Mouse (Mus musculus): Measurements from ENCODE around the gene Cpne4. TPM values are rescaled to one million over a fixed set of nuclear protein-coding genes. Genes with fewer than 3 reads are reported as not detected.

Cpne4 gene
- polyA plus RNA-seq, 1 experiment from 2014 or later = 0.34 TPM

DNA sequence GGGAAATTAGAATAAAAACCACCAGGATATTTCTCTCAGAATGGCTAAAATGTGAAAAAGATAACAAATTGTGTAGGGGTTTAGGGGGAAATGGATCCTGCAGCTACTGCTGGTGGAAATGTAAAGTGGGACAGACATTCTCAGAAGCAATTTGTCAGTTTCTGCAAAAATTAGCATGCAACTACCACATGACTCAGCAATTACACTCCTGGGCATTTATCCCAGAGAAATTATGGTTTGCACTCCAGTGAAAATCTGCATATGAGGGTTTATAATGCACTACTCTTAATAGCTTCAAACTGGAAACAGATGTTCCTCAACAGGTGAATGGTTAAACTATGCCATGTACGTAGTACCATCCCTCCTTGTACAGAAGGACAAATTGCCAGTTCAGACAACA, 294.2 kb downstream of the Cpne4 start:
- H3K36me3 ChIP-seq = no peaks in the 10 kb centered on the region
- no peak for DNase-seq (ENCODE audit: low spot score)
- no peak overlapping the region for H3K4me3 ChIP-seq
- 91% methylated on average over 1 of the region's 1 CpGs for WGBS
- H3K4me1 ChIP-seq (replicated peaks) = peaks cover 10% of the 10 kb centered on the region; the same call in 1 of the 2 replicates
- H3K9me3 ChIP-seq = no peaks in the 10 kb centered on the region
- H3K27me3 ChIP-seq (ENCODE audit: insufficient read depth, poor library complexity, severe bottlenecking) = no peaks in the 10 kb centered on the region
- H3K27ac ChIP-seq = no peak overlapping the region

DNA sequence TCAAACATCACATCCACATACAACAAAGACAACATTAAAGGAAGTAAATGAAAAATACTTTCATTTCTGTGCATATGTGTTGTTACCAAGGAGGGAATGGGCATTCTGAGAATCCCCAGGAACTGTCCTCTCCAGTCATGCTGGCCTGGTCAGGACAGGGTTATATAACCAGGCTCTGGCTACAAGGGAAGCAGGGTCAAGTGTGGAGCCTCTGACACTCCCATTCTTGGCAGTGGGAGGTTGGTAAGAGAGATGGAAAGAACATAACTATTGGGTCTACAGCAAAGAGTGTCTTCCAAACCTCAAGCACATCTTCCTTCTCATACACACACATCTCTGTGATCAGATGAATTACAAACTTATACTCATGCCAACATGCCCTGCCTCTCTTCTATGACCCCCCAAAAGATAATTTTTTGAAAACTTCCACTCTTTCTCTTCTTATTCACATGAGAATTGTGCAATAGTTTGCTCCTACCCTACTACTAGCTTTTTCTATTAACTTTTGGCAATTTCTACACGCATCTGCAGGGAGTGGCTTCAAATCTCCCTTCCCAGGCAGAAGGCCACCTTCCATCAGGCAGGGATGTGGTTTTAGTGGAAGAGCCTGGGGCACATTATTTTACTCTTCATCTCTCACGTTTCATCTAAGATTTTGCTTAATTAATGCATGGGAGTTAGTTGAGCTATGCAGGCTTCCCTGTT, 298.3 kb downstream of the Cpne4 start:
- DNase-seq (ENCODE audit: low spot score) = no peak
- no peak overlapping the region for H3K4me3 ChIP-seq
- no peak overlapping the region for H3K27ac ChIP-seq
- no peaks in the 10 kb centered on the region for H3K9me3 ChIP-seq
- no peaks in the 10 kb centered on the region for H3K4me1 ChIP-seq (replicated peaks)
- H3K27me3 ChIP-seq (ENCODE audit: insufficient read depth, poor library complexity, severe bottlenecking) = no peaks in the 10 kb centered on the region
- H3K36me3 ChIP-seq = no peaks in the 10 kb centered on the region
- WGBS = 67% methylated on average over 2 of the region's 2 CpGs

DNA sequence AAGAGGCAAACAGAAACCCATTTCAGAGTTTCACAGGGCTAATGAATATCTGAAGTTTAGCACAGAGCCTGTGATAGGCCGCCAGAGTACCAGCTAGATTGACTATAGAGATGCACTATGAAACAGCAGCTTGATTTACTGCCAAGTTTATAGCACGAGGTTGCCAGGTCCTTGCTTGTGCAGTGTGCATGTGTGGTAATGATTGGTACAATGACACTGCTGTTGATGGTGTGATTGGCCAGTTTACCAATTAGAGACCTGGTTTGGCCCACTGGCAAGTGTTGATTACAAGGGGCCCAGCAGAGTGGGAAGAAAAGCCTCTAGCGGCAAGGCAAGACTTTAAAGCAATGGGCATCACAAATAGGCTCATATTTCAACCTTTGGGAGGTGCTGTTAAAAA, 306.6 kb downstream of the Cpne4 start:
- no peak overlapping the region for H3K4me3 ChIP-seq
- 77% methylated on average over 3 of the region's 3 CpGs for WGBS
- DNase-seq (ENCODE audit: low spot score) = no peak

DNA sequence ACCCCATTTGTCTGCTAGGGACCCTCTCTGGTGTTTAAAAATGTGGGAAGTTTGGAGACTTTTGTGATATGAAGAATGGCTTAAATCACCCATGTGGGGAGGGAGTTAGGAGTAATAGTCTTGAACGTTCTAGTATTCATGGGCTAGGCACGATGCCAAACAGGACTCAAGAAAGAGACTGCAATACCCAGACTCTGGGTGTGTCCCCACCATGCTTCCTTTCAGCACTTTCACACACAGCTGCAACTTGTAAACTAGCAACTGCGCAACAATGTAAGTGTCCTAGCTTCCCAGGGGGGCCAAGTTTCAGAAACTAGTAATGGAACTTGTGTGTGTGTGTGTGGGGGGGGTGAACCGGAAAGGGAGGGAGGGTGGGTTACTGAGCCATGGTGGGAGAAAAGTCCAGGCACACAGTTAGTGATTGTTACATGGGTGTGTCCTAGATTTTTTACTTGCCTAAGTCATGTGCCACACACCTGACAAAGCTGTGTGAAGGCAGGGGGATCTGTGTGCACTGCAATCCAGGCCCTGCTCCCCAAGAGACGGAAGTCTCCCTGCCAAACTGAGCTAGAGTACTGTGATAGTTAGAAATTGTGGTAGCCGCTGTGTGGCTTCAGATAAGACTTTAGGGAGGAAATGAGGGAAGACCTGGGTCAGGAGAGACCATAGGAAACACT, 307.3 kb downstream of the Cpne4 start:
- DNase-seq (ENCODE audit: low spot score) = no peak

More for the DNA sequence above, 306.6 kb downstream of the Cpne4 start:
- Histone ChIP-seq H3K4me1 (replicated peaks) (no peaks in the 10 kb centered on the region), H3K9me3 (no peaks in the 10 kb centered on the region), H3K27ac (no peak overlapping the region), H3K27me3 (ENCODE audit: insufficient read depth, poor library complexity, severe bottlenecking) (no peaks in the 10 kb centered on the region), H3K36me3 (no peaks in the 10 kb centered on the region)

DNA sequence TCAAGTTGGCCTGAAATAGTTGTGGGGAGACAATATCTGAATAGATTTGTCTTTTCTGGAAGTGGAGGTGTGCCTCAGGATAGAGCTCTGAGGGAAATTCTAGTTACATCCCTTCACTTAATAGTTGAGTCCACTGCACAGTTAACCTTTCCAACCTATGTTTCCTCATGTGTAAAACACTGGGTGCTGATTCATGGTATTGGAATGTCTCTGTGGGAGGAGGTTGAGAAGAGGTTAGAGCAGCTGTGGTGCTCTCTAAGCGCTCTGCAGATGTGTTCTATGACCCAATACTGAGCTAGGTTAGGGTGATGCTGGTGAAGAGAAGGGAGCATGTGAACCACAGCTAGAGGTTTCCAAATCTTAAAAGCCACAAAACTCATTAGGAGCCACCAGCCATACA, 318.7 kb downstream of the Cpne4 start:
- no peak for DNase-seq (ENCODE audit: low spot score)
- no peaks in the 10 kb centered on the region for H3K36me3 ChIP-seq
- 84% methylated on average over 1 of the region's 1 CpGs for WGBS
- H3K4me3 ChIP-seq = no peak overlapping the region
- no peaks in the 10 kb centered on the region for H3K27me3 ChIP-seq (ENCODE audit: insufficient read depth, poor library complexity, severe bottlenecking)
- no peak overlapping the region for H3K27ac ChIP-seq
- H3K9me3 ChIP-seq = no peaks in the 10 kb centered on the region
- no peaks in the 10 kb centered on the region for H3K4me1 ChIP-seq (replicated peaks)

More for the DNA sequence above, 307.3 kb downstream of the Cpne4 start:
- H3K27ac ChIP-seq = no peak overlapping the region
- H3K27me3 ChIP-seq (ENCODE audit: insufficient read depth, poor library complexity, severe bottlenecking) = no peaks in the 10 kb centered on the region
- H3K4me3 ChIP-seq = no peak overlapping the region
- H3K4me1 ChIP-seq (replicated peaks) = no peaks in the 10 kb centered on the region
- no peaks in the 10 kb centered on the region for H3K9me3 ChIP-seq
- H3K36me3 ChIP-seq = no peaks in the 10 kb centered on the region
- 89% methylated on average over 6 of the region's 6 CpGs for WGBS

DNA sequence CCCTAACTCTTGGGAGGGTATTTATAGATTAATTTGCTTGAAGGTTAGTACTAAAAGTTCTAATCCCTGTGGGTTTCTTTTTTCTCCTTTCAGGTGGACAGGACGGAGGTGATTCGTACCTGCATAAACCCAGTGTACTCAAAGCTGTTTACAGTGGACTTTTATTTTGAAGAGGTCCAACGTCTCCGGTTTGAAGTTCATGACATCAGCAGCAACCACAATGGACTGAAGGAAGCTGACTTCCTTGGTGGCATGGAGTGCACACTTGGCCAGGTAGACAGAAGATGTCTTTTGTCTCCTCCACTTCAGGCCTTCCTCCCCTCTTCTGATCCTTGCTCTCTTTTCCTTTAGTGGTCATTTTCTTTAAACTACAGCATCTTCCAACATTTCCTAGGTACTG, 325.5 kb downstream of the Cpne4 start:
- Histone ChIP-seq H3K4me3 (no peak overlapping the region), H3K27me3 (ENCODE audit: insufficient read depth, poor library complexity, severe bottlenecking) (no peaks in the 10 kb centered on the region), H3K4me1 (replicated peaks) (no peaks in the 10 kb centered on the region), H3K9me3 (no peaks in the 10 kb centered on the region), H3K36me3 (no peaks in the 10 kb centered on the region), H3K27ac (no peak overlapping the region)
- whole genome bisulfite sequencing = 94% methylated on average over 4 of the region's 4 CpGs
- DNase-seq (ENCODE audit: low spot score) = no peak

DNA sequence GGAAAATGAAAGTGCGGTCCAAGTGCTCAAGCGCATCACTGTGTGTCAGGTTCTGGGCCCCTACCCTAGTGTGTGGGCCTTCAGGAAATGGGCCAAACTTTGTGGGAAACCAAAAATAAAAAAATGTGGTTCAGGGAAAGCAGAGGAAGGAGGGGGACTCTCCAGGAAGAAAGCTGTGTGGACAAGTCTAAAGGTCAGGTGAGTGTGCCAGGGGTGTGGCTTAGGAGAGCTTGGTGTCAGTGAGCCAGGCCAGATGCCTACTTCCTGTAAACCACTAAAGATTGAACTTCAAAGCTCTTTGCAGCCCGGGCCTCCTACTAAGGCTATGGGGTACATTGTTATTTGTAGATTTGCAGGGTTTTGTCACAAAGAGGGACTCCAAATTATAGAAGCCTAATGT, 327.1 kb downstream of the Cpne4 start:
- no peak overlapping the region for H3K27ac ChIP-seq
- H3K27me3 ChIP-seq (ENCODE audit: insufficient read depth, poor library complexity, severe bottlenecking) = no peaks in the 10 kb centered on the region
- 88% methylated on average over 3 of the region's 3 CpGs for WGBS
- H3K4me1 ChIP-seq (replicated peaks) = no peaks in the 10 kb centered on the region
- H3K36me3 ChIP-seq = no peaks in the 10 kb centered on the region
- no peaks in the 10 kb centered on the region for H3K9me3 ChIP-seq
- no peak for DNase-seq (ENCODE audit: low spot score)
- H3K4me3 ChIP-seq = no peak overlapping the region

DNA sequence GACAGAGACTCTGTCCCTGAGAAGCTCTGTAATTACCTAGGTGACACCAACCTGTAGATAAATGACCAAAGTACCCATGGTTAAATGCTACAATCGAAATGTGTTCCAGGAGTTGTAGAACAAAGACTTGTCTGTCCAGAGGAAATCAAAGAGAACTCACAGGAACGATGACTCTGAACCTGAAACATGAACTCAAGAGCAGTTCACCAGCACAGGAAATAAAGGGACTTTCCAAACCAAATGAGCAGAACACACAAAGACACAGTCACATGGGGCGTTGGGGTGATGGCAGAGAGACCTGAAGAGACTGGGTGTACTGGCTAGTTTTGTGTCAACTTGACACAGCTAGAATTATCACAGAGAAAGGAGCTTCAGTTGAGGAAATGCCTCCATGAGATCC, 329.9 kb downstream of the Cpne4 start:
- Histone ChIP-seq H3K4me3 (no peak overlapping the region), H3K9me3 (no peaks in the 10 kb centered on the region), H3K27me3 (ENCODE audit: insufficient read depth, poor library complexity, severe bottlenecking) (no peaks in the 10 kb centered on the region), H3K36me3 (no peaks in the 10 kb centered on the region), H3K27ac (no peak overlapping the region), H3K4me1 (replicated peaks) (no peaks in the 10 kb centered on the region)
- WGBS = 79% methylated on average over 3 of the region's 3 CpGs
- DNase-seq (ENCODE audit: low spot score) = no peak

DNA sequence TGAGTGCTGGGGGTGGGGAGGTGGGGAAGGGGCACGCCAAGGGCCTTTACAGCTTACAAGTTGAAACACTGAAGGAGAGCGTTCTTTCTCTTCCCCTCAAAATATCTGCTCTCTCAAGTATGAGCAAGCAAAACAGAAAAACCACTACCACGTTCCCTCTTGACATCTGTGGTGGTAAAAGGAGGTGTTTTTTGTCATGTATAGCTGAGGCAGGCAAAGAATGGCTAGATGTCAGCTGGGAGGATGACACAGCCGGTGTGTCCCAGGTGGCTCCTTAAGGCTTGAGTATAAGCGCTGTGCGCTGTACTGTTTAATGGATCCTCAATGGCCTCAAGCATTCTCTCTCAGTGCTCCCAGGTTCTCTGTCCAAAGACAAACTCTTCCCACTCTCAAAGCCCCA, 331.5 kb downstream of the Cpne4 start:
- Histone ChIP-seq H3K4me1 (replicated peaks) (no peaks in the 10 kb centered on the region), H3K27me3 (ENCODE audit: insufficient read depth, poor library complexity, severe bottlenecking) (no peaks in the 10 kb centered on the region), H3K4me3 (no peak overlapping the region), H3K36me3 (no peaks in the 10 kb centered on the region), H3K9me3 (no peaks in the 10 kb centered on the region), H3K27ac (no peak overlapping the region)
- DNase-seq (ENCODE audit: low spot score) = no peak
- WGBS = 89% methylated on average over 6 of the region's 6 CpGs

DNA sequence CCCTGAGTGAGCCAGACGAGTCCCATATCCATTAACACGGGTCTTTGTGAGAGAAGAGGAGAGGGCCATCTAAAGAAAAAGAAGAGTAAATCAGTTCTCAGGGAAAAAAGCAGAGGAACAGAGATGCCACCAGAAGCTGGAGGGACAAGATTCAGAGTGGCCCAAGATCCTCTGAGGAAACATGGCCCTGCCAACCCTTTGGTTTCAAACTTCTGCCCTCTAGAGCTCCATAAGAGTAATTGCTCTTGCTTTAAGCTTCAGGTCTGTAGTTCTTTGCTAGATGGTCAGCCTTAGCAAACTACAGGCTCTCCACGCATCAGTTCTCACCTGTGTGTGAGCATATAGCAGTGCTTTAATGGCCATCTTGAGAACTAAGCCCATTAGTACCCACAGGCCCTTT, 343.4 kb downstream of the Cpne4 start:
- no peak overlapping the region for H3K4me3 ChIP-seq
- H3K27ac ChIP-seq = no peak overlapping the region
- H3K9me3 ChIP-seq = no peaks in the 10 kb centered on the region
- H3K27me3 ChIP-seq (ENCODE audit: insufficient read depth, poor library complexity, severe bottlenecking) = no peaks in the 10 kb centered on the region
- no peak for DNase-seq (ENCODE audit: low spot score)
- no peaks in the 10 kb centered on the region for H3K4me1 ChIP-seq (replicated peaks)
- WGBS = 87% methylated on average over 3 of the region's 3 CpGs
- no peaks in the 10 kb centered on the region for H3K36me3 ChIP-seq

DNA sequence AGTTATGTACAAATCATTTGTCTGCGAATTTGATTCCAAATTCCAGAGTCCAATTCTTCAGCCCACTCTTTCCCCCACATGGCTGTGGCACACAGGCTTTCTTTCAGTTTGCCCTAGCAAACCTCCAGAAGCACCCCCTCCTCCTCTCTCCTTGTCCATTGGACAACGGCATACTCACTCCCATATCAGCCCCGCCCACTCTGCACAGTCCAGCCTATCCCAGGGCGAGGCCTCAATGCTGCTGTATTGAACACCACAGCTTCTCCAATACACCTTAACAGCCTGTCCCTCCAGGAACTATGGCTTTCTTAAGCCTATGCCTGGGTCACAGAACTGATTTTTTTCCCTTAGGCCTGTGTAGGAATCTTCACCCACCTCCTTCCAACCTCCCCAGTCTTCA, 348.3 kb downstream of the Cpne4 start:
- no peak overlapping the region for H3K4me3 ChIP-seq
- no peaks in the 10 kb centered on the region for H3K27me3 ChIP-seq (ENCODE audit: insufficient read depth, poor library complexity, severe bottlenecking)
- H3K4me1 ChIP-seq (replicated peaks) = no peaks in the 10 kb centered on the region
- H3K9me3 ChIP-seq = no peaks in the 10 kb centered on the region
- 77% methylated on average over 4 of the region's 4 CpGs for WGBS
- no peak overlapping the region for H3K27ac ChIP-seq
- H3K36me3 ChIP-seq = no peaks in the 10 kb centered on the region
- no peak for DNase-seq (ENCODE audit: low spot score)

DNA sequence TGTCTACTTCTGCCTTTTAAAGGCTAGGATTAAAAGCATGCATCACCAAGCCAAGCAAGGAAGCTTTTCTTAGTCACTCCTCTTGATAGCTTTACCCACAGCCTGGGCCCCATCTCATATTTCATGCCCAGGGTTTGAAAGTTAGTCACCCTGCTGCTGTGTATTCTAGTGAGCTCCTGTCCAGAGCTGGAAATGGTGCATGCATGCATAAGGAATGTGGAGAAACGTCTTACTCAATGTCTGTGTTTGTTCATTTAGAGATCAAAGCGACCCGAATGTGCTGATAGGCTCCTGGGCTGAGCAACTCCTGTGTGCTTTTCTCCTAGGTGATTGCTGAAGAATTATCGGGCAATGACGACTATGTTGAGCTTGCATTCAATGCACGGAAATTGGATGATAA, 354.0 kb downstream of the Cpne4 start:
- H3K27me3 ChIP-seq (ENCODE audit: insufficient read depth, poor library complexity, severe bottlenecking) = no peaks in the 10 kb centered on the region
- peaks cover 8% of the 10 kb centered on the region; the same call in 1 of the 2 replicates for H3K4me1 ChIP-seq (replicated peaks)
- peak; percentile 10 for DNase-seq (ENCODE audit: low spot score)
- H3K4me3 ChIP-seq = no peak overlapping the region
- 48% methylated on average over 6 of the region's 6 CpGs for WGBS
- no peaks in the 10 kb centered on the region for H3K36me3 ChIP-seq
- no peaks in the 10 kb centered on the region for H3K9me3 ChIP-seq
- H3K27ac ChIP-seq = no peak overlapping the region

DNA sequence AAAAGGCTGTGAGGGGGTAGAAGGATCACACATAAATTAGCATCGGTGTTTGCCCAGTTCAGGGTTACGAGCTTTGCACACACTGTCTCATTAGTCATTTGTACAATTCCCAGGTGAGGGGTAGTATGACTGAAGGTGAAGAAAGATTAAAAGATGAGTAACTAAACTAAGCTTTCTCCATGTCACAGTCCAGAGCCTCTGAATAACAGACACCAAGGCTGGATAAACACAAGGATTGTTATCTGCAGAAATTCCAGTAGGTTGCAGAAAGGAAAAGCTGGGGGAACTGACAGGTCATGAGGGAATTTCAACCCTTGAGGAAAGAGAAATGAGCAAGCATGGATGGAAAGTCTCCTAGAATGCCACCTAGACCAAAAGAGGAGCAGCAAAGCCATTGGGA, 354.7 kb downstream of the Cpne4 start:
- H3K4me1 ChIP-seq (replicated peaks) = peaks cover 9% of the 10 kb centered on the region; the same call in 1 of the 2 replicates
- H3K36me3 ChIP-seq = no peaks in the 10 kb centered on the region
- no peaks in the 10 kb centered on the region for H3K27me3 ChIP-seq (ENCODE audit: insufficient read depth, poor library complexity, severe bottlenecking)
- H3K9me3 ChIP-seq = no peaks in the 10 kb centered on the region
- DNase-seq (ENCODE audit: low spot score) = no peak
- H3K4me3 ChIP-seq = no peak overlapping the region
- H3K27ac ChIP-seq = no peak overlapping the region
- 72% methylated on average over 2 of the region's 2 CpGs for WGBS
